Mouse (Mus musculus): ENCODE data around the gene Sac3d1.

Sac3d1 gene

DNA sequence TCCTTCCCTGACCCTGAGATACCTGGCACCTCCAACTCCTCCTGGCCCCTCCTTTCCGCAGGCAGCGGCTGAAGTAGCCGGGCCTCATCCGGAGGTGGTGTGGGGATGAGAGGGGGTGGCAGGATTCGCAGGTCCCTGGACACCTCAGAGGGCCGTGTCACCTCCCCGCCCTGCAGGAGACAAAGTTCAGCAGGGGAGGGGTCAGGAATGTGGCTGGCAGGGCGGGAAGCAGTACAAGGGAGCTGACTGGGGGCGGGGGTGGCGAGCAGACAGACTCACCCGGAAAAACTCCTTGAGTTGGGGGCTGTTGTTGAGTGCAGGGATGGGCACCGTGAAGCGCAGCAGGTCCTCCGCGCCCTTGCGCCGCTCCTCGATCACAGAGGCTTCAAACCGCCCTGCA lies 3.3 kb upstream of the Sac3d1 start:
- no peak for DNase-seq (ENCODE audit: extremely low spot score, low read depth, low spot score)

DNA sequence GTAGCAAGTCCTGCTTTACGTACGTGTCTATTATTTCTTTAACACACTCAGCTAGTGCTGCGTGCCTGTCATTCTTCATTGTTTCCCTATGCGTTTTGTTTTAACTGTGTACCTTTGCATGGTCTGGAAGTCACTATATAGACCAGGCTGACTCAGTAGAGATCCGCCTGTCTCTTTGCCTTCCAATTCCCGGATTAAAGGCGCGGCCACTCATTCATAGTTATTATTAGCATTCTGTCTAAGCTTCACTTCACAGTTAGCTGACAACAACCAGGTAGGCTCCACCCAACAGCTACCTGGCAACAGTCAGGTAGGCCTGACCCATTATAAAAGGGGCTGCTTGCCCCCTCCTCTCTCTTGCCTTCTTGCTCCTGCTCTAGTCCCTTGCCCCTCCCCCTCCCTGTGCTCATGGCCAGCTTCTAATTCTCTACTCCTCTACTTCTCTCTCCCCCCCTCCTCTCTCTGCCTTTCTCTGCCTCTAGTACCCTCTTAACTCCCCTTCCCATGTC lies 281 bp upstream of the Sac3d1 start:
- no peak for DNase-seq (ENCODE audit: extremely low spot score, low read depth, low spot score)

DNA sequence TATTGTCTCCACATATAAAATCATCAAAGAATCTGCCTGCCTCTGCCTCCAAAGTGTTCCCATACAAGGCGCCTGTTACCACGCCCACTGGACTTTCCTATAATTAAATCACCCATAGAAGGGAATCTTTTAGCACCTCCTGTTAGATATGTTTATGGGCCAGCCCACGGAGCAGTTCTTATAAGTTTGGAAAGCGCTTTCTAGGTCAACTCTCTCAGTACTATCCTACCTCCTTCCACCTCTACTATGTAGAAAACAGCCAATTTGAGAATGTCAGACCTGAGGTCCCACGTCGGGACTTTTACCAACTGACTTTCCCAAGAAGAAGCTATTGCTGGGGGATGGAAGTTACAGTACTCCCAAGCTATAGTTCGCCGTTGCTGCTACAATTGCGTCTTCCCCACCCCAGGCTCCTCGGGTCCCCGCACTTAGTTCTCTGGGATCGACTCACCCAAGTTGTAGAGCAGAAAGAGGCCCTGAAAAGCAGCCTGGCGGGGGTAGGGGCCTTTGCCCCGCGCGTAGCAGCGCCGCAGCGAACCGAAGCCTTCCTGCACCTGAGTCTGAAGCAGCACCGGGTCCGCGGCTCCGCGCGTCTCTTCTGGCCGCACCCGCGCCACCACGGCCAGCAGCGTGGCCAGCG lies 984 bp downstream of the Sac3d1 start:
- no peak for DNase-seq (ENCODE audit: extremely low spot score, low read depth, low spot score)

DNA sequence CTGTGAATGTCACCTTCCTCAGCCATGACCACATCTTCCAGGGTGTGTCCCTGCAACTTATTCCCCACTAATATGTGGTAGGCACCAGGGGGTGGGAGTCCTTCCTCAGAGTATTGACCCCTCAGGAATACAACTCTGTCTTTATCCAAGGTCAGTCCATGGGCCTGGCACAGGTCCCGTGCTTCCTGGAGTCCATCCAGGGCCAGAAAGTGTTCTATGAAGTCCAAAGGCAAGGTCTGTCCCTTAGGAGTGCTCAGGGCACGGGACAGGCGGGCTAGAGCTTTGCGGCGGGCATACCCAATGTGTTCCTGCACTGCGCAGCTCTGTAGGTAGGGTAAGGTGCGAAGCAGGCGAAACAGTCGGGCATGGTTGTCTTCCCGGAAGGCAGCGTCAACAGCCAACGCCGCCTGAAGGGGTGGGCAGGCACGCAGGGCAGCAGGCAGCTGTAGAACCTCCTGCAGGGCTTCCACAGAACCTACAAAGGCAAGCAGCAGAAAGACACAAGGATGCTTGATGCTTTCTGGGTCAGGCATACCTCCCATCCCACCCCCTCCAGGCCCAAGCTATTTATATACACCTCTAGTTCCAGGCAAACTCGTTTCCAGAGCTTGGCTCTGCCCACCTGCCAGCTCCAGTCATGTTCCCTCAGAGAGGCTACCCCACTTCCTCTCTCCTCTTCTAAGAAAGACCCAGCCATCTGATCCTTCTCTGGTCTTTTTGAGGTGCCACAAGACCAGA lies 2.2 kb downstream of the Sac3d1 start:
- no peak for DNase-seq (ENCODE audit: extremely low spot score, low read depth, low spot score)

DNA sequence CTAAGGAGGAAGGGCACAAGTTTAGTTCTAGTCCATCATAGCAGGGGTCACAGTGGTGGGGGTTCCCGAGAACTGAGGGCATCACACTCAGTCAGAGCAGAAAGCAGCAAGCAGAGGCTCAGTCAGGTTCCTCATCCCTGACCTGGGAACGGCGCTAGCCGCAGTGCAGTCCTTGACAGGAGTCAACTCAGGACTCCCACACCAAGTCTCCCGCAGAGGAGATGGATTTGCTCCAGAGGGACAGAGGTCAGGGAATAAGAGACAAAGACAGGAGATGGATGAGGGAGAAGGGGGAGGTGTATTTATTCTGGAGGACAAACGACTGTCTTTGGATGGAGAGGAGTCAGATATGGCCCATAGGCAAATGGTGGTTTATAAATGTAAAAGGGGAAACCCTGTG lies 5.3 kb downstream of the Sac3d1 start:
- DNase-seq (ENCODE audit: extremely low spot score, low read depth, low spot score), result no peak

DNA sequence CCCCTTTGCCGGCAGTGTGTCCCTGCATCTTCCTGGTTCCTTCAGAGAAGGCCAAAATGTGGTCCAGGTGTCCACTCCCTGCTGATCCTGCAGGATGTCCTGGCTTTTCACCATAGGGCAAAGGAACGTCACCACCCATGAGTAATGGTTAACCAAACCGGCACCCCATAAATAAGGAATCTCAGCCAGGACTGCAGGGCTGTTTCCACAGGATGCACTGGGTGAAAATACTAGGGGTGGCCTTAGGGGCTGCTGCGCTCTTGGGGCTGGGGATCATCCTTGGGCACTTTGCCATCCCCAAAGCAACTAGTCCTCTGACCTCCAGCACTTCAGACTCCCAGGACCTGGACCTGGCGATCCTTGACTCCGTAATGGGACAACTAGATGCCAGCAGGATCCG lies 12.9 kb downstream of the Sac3d1 start, which contains the start of gene Naaladl1:
TSS of gene Naaladl1 (plus strand) at position 197 of the 400 bp plus-strand sequence.
- DNase-seq (ENCODE audit: extremely low spot score, low read depth, low spot score), result no peak

DNA sequence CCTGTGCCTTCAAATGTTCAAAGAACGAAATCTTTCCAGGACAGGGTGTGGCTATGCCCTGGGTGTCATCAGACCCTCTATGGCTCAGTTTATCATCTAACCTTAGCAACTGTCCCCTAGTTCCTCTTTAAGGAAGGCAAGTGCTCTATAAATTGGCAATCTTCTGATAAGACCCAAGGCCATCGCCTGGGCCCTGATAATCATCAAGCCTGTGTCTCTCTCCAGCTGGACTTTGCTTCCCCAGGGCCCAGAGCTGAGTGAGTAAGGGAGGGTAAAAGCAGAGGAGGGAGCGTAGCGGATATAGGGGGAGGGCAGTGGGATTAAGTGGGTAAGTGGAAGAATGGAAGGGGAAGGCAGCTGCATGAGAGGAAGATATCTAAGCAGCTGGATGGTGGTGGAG lies 14.0 kb downstream of the Sac3d1 start:
- no peak for DNase-seq (ENCODE audit: extremely low spot score, low read depth, low spot score)

DNA sequence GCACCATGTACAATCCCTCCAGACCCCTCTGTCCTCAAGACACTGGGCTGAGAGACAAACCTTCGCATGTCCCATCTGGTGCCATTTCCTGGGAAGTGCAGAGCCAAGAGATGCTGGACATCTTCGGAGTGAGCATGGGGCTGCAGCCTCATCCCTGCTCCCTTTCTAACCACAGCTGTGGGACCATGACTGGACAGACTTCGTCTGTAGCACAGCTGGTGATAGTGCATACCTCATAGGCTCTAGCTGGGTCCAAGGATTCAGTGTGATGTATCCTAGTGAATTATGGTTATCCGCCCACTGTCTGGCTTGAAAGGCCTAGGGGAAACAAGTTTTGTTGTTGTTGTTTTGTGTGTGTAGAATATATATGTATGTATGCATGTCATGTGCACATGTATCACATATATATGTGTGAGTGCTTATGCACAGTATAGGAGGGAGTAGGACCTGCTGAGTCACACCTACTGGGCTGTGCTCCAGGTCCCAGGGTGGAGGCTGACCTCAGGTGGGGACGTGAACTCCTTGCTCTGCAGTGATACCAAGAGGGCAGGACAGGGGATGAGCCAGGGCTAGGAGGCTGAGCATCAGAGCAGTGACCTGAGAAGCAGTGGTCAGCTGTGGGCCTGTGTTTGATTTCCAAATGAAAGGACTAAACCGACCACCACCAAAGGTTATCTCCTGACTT lies 16.1 kb downstream of the Sac3d1 start:
- DNase-seq (ENCODE audit: extremely low spot score, low read depth, low spot score), result no peak

DNA sequence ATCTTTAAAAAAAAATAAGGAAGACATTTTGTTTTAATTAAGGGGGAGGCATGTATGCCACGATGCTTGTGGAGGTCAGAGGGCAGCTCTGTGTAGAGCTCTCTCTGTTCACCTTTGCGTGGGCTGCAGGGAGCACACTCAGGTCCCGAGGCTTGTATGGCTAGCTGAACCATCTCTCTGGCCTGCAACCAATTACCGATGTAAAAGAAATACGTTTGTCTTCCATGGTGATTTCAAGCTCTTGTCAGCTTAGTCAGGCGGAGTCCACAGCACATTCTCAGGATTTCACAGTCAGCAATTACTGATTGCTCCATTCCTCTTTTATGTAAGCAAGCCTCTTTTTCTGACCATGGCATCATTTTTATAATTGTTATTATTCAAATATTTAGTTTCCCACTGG lies 17.3 kb downstream of the Sac3d1 start:
- DNase-seq (ENCODE audit: extremely low spot score, low read depth, low spot score), result no peak

DNA sequence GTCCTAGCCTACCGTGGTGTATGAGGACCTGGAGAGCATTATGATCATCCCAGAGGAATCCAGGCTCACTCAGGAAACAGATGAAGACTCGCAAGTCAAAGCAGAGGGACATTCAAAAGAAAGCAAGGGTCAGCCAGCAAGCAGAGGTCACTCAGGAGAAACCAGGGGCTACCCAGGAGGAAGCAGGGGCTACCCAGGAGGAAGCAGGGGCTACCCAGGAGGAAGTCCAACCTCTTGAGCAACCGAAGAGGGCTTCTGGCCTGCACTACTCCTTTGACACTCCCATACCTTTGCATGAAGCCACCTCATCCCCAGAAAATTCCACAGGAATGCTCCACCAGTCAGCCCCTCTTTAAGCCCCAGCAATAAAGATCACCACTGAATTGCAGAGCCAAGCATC lies 20.6 kb downstream of the Sac3d1 start:
- no peak for DNase-seq (ENCODE audit: extremely low spot score, low read depth, low spot score)

DNA sequence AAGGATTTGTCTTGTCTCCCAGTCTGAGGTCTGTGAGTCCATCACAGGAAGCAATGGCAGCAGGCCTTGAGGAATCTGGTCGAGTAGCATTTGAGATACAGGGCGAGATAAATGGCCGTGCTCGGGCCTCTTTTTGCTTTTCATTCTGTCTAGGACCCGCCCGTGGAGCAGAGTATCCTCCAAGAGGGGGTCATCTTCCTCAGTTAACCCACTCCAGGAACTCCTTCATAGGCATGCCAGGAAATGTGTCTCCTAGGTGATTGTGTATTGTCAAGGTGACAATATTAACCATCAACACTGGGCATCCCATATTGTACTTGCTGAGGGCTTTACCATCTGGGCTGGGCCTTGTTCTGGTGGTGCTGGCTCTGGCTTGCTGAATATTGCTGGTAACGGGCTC lies 24.3 kb downstream of the Sac3d1 start, which contains the start of gene AC131692.1:
TSS of gene AC131692.1 (plus strand) at position 301 of the 400 bp plus-strand sequence.
- DNase-seq (ENCODE audit: extremely low spot score, low read depth, low spot score), result no peak

DNA sequence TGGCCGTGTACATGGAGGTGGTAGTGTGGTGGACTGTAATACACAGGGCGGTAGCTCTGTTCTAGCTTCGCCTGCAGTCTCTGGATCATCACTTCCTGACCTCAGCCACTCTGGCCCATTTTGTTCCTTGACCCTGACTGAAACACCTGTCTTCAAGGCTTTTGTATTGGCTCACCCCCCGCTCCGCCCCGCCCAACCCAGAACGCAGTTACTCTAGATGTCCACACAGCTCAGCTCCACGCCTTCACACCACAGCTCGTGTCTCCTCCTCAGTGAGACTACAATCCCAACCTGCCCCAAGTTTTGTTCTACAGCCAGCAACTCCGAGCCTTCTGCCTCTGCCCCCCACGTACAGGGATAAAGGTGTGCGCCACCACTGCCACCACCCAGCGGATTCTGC lies 29.6 kb downstream of the Sac3d1 start:
- no peak for DNase-seq (ENCODE audit: extremely low spot score, low read depth, low spot score)

DNA sequence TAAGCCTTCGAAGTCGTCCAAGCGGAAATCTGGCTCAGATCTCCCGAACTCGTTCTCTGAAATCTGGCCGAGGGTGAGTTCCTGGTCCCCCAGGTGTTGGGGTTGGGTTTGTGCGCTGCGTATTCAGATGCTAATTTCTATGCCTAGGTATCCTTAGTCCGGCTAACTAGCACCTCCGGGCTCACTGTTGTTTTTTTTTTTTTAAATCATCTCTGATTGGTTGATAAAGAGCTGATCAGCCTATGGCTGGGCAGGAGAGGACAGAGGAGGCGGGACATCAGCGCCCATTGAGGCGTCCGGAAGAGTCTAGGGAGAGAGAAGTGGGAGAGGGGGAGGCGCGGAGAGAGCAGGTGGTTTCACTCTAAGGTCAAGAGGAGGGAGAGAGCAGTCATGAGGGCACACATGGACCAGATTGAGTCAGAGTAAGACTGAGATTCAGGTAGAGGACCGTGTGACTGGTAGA lies 33.0 kb downstream of the Sac3d1 start:
- peak; percentile 76 for DNase-seq (ENCODE audit: extremely low spot score, low read depth, low spot score)

DNA sequence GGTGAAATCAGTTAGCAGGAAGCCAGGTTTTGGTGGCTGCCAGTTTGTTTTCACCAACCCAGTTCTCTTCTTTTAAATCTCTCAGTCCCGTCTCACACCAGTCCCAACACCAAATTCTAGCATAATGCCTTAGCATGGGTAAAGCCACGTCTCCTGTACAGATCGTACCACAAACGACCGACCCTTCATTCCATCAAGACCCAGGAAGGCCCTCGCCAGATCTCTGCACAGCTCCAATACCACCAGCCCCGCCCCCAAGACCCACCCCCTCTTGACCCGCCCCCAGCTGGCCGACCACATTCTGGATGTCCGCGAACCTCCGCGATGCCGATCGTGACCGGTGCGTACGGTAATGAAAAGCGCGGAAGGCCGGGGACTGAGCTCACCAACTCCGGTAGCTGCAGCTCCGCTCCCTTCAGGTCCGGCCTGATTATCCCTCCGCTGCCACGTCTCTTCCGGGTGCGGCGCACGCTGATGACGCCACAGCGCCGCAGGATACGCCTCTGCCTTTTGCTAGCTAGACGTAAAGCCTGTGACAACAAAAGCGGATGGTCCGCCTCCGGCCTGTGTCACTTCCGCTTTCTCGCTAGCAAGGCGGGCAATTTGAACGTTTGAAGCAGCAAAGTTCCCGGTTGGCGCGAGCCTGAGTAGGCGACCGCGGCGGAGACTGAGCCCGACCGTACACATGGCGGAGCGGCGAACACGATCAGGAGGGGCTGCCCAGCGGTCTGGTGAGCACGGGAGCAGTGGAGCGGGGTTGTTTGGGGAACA lies 33.8 kb downstream of the Sac3d1 start, which contains the start of the genes Zfpl1 and Cdca5:
TSS of gene Zfpl1 (minus strand) at position 479 of the 771 bp plus-strand sequence.
TSS of gene Cdca5 (plus strand) at position 506 of the 771 bp plus-strand sequence.
- DNase-seq (ENCODE audit: extremely low spot score, low read depth, low spot score), result peak; percentile 97

DNA sequence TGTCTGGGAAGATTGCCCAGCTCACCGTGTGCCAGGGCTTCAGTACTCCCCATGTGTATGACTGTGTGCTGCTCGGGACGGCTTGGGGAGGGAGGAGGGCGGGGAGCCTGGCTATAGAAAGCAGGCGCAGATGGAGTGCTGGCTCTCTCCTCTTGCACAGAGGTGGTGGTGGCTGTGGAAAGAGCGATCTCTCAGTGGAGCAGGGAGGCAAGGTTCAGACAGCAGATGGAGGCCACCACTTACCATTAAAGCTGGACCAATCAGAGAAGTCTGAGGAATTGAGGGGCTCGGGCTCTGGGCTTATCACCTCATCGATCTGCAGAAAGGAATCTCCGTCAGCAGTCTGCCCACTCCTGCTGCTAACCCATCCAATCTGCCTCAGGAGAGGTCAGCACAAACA lies 36.3 kb downstream of the Sac3d1 start, which contains the start of gene Gm28374:
TSS of gene Gm28374 (minus strand) at position 101 of the 400 bp plus-strand sequence.
- DNase-seq (ENCODE audit: extremely low spot score, low read depth, low spot score), result no peak

DNA sequence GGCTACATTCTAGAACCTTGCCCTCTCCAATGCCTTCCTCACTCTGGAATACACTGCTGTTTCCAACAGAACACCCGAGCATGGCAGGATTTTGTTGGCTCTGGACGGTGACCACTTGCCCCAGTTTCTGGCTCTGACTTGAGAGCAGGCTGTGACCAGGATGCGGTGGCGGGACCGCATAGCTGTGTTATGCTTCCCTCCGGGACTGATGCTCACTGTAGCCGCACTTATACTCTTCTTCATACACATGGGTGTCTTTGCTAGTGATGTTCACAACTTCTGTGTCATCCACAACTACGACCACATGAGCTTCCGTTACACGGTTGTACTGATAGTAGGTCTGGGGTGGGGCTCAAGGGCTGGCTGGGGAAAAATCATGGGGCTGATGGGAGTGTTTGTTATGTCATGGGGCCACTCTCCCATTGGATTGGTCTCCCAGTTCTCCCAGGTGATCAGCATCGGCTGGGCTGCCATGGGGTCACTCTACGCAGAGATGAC lies 38.4 kb downstream of the Sac3d1 start, which contains the start of gene Tmem262:
TSS of gene Tmem262 (plus strand) at position 51 of the 498 bp plus-strand sequence.
- DNase-seq (ENCODE audit: extremely low spot score, low read depth, low spot score), result no peak

DNA sequence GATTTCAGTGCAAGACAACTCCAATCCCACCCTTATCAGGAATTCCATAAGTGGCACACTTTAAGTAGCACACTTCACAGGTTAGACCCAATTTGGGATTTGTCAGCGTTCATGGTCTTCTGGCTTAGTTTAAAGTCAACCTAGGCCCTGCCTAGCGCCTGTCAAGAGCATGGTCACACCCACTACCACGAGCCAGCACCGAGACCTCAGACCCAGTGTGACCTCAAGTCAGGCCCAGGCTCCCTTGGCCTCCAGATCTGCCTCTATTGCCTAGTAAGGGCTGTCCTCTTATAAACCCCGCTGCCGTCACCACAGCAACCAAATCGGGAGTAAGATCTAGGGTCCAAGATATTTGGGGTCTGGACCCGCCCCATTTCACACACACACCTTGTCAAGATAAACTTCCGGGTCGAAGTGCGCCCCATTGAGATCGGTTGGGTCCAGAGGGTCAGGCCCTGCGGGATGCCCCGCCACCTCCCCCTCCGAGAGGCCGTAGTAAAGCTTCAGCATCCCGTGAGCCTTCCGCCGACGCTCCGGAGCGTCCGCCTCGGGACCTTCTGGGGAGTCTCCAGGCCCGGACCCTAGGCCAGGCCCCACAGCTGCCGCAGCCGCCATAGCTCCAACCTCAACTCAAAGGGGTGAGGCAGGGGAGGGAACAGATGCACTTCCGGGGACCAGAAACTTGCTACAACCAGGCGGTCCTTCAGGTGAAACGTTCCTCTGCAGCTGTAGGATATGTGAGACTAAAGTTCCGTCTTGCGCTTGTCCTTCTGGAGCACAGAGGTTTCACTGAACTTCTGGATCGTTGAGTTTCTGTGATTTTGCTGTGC lies 41.7 kb downstream of the Sac3d1 start, which contains the start of gene Vps51:
TSS of gene Vps51 (minus strand) at position 668 of the 830 bp plus-strand sequence.
- no peak for DNase-seq (ENCODE audit: extremely low spot score, low read depth, low spot score)

DNA sequence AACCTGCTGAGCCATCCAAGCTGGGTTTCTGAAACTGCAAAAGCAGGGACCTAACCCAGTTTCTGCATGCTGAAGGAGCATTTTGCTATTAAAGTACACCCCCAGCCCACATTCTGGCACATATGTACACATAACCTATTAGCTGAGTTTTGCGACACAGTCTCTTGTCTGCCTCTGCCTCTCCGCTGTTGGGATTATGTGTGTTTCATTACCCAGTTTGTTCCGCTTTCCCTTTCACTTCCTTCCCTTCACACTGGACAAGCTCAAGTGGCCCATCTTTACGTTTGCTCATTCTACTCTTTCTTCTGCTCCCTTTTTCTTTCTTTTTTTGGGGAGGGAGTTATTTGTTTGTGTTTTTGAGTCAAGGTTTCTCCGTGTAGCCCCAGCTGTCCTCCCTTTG lies 44.6 kb downstream of the Sac3d1 start:
- no peak for DNase-seq (ENCODE audit: extremely low spot score, low read depth, low spot score)

DNA sequence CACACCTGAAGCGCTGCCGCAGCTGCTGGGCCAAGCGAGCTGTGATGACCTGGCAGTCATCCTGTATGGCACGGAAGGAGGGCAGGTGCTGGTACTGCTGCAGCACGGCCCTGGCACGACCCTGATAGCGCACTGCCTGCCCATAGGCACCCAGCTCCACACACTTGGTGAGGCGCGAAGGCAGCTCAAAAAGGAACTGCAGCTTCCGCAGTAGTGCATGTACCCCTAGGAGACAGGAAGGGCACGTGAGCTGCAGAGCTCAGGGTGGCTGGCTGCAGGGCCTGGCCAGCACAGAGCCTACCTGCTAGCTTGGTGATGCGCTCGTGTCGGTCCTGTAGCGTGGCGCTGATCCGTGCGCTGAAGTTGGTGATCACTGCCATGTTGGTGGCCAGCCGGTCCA lies 47.2 kb downstream of the Sac3d1 start:
- DNase-seq (ENCODE audit: extremely low spot score, low read depth, low spot score), result no peak
